Mouse (Mus musculus) common myeloid progenitor, adult 5-6 weeks (primary cell): ENCODE data around the gene Ereg. TPM values are rescaled to one million over a fixed set of nuclear protein-coding genes. Genes with fewer than 3 reads are reported as not detected.

Experiments used
- ATAC-seq: replicated peaks from 2 replicates; pipeline ENCODE4 v1.8.0; 2016; ENCODE audit warnings: low read depth, mild to moderate bottlenecking, moderate TSS enrichment, inconsistent platforms; ENCODE audit not compliant: poor library complexity, severe bottlenecking
- total RNA-seq: library from RNA; stranded (forward); fragments of 200-1000, 187-1606 nt; gene quantifications from 2 replicates; pipeline ENCODE4 v1.2.3, GENCODE M21; 2017

Ereg gene
- total RNA-seq, 1 experiment from 2014 or later: not detected

DNA sequence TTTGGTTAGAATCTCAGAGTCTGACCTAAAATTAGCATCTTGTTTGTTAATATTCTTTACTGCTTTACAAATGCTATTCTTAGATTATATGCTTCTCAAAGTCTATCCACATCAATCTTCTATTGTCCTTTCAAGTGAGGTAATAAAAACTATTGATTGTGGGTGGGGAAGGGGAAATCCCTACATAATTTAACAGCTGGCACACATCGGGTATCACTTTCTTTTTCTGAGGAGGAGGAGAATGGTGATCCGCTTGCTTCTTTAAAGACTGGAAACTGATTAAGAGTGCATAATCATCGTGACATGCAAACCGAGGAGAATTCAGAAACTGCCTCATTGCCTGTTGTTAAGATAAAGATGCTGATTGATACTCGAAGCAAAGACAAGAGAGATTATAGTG, 31.8 kb downstream of the Ereg start:
- no peak for ATAC-seq

GRCm38 (mm10) chr5:91110023-91110670, 35.7 kb downstream of the Ereg start:
- ATAC-seq: no peak

DNA sequence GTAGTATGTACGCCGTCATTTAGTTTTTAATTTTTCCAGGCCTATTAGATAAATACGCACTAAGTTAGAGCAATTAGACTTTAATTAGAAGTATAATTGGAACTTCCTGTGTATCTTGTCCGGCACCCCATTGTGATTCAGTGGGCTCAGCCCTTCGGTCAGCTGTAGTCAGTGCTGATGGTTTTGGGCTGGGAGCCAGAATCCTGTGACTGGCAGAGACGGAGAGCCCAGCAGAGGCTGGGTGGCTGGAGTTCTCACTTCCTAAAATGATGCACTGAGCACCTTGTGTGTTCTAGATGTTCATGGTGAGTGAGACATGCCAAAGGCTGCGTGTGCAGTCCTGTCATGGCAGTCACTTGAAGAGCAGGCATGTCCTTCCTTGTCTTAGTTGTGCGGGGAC, 36.6 kb downstream of the Ereg start:
- ATAC-seq: 0 out of 2 replicates have a peak, but pooled peaks have one; percentile 22

GRCm38 (mm10) chr5:91113967-91114366, 39.5 kb downstream of the Ereg start:
- 0 out of 2 replicates have a peak, but pooled peaks have one; percentile 42 for ATAC-seq

- 0 out of 2 replicates have a peak, but pooled peaks have one; percentile 50 for ATAC-seq
Measured at GRCm38 (mm10) chr5:91114574-91114973, 40.2 kb downstream of the Ereg start.

GRCm38 (mm10) chr5:91118618-91119017, 44.2 kb downstream of the Ereg start:
- ATAC-seq: no peak

DNA sequence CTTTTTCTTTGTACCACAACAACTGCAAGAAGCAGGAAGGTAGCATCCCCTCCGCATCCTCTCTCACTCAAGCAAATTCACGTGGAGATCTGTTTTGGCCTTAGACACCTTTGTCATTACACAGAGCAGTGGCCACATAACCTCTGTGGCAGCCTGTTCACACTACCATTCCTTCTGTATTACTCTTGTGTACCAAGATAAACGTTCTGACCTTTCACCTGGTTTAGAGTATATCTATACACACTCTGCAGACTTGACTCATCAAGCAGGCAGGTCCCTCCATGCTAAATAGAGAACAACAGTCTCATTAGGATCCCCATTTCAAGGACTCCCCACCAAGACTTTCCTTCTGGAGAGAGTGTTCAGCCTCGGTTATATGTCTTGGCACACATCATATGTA, 49.0 kb downstream of the Ereg start:
- ATAC-seq: no peak

GRCm38 (mm10) chr5:91124140-91124539, 49.7 kb downstream of the Ereg start:
- ATAC-seq: no peak

DNA sequence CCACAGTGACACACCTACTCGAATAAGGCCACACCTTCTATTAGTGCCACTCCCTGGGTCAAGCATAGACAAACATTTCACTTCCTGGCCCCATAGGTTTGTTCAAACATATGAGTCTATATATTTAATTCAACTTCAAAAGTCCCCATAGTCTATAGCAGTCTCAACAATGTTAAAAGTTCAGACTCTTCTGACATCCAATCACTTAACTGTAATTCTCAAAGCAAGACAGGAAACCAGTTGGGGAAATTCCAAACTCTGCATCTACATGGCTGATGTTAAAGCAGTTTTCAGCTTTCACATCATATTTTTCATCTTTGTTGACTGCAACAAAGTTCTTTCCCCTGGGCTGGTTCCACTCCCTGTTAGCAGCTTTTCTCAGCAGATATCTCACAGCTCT, 52.2 kb downstream of the Ereg start:
- no peak for ATAC-seq

DNA sequence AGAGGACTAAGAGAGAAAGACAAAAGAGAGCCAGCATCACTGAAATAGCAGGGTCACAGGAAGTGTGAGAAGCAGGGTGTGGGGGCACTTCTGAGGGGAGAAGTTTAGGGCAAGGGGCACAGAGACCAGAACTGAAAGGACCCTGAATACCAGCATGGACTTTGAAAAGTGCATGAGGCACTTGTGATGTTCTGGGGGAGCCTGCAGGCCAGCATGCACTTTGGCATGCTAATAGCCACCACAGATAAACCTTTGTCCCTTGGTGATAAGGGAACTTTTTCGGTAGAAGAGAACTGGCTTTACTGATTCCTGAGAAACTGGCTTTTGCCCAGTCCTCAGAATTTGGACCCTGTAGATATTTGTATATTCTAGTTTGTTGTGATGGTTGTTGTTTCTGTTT, 60.5 kb downstream of the Ereg start:
- no peak for ATAC-seq

DNA sequence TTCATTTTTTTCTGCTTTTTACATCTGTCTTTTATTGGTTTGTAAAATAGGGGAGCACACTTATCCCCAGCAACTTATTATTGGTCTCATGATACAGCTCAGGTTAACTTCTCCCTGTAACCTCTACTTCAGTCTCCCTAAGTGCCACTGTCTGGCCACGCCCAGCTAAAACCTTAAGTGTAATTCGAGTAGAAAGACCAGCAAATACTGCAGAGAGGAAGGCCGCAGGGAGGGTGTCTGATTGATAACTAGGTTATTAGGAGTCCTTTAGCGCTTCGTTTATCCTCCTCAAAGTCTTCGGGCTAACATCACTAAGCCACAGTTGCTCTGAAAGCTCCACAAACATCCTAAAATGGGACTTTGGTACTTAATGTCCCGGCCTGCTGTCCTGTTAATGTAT, 64.5 kb downstream of the Ereg start:
- 0 out of 2 replicates have a peak, but pooled peaks have one; percentile 3 for ATAC-seq

GRCm38 (mm10) chr5:91139446-91139873, 65.0 kb downstream of the Ereg start, which contains the start of gene Areg:
Gene Areg, plus strand, starts transcription at chr5:91139599.
- peak; percentile 80 for ATAC-seq

GRCm38 (mm10) chr5:91140896-91141448, 66.5 kb downstream of the Ereg start:
- no peak for ATAC-seq

Other genes starting within 250 kb of the Ereg start
- not detected in 2 replicates for gene Cxcl1, start 183.4 kb upstream of the Ereg start, total RNA-seq
- 36.0 and 36.3 TPM in 2 replicates for gene Cxcl2, start 170.8 kb upstream of the Ereg start, total RNA-seq
- 26.4 and 31.0 TPM in 2 replicates for gene Mthfd2l, start 143.5 kb upstream of the Ereg start, total RNA-seq
- not detected in 2 replicates for gene Epgn, start 47.2 kb upstream of the Ereg start, total RNA-seq
- gene Areg, start 65.0 kb downstream of the Ereg start, total RNA-seq: not detected in 2 replicates